Mouse (Mus musculus) MEL (cell line): ENCODE measurements at regions not wholly inside any gene's neighbourhood (a gene's known extent, or its start where the extent isn't known, plus 50 kb on each side); places are given as distances from the start of the nearest gene placed in this dataset.

Experiments
- DNase-seq: peaks from one replicate; pipeline ENCODE4 v3.0.0; 2011; ENCODE audit warnings: low read depth, low spot score
- H3K27ac ChIP-seq: 2 replicates; pipeline ENCODE4 v1.5.1; 2012; ENCODE audit warnings: low read depth, mild to moderate bottlenecking, control low read depth, low read length, moderate library complexity; ENCODE audit not compliant: control insufficient read depth
- H3K27me3 ChIP-seq, 2 experiments: fragments of 150-350 bp in 1 of 2; sonication (generic) in 1 of 2; 2 replicates each; pipeline ENCODE4 v1.6.1; 2012; ENCODE audit warnings: low read length in 2 of 2, mild to moderate bottlenecking in 2 of 2, improper control_type of control experiment in 1 of 2, moderate library complexity in 1 of 2; ENCODE audit not compliant: insufficient read depth in 2 of 2, control insufficient read depth in 1 of 2
- H3K36me3 ChIP-seq, 2 experiments: 2 replicates each; pipeline ENCODE4 v1.6.1; 2012 to 2014; ENCODE audit warnings: low read length in 2 of 2, improper control_type of control experiment in 1 of 2, inconsistent platforms in 1 of 2, mild to moderate bottlenecking in 1 of 2; ENCODE audit not compliant: insufficient read depth in 2 of 2, control insufficient read depth in 1 of 2
- H3K4me1 ChIP-seq, 2 experiments: fragments of 150-350 bp in 1 of 2; sonication (generic) in 1 of 2; 2 replicates each; pipeline ENCODE4 v1.6.1; 2012; ENCODE audit warnings: low read length in 2 of 2, improper control_type of control experiment in 1 of 2, mild to moderate bottlenecking in 1 of 2; ENCODE audit not compliant: insufficient read depth in 2 of 2, control insufficient read depth in 1 of 2
- H3K4me3 ChIP-seq, 2 experiments: fragments of 150-350 bp in 1 of 2; sonication (generic) in 1 of 2; 2 replicates each; pipeline ENCODE4 v1.5.1; 2012; ENCODE audit warnings: low read depth in 2 of 2, low read length in 2 of 2, mild to moderate bottlenecking in 2 of 2, moderate library complexity in 2 of 2, control low read depth in 1 of 2, improper control_type of control experiment in 1 of 2; ENCODE audit not compliant: control insufficient read depth in 1 of 2, insufficient read depth in 1 of 2
- H3K79me2 ChIP-seq: 2 replicates; pipeline ENCODE4 v1.6.1; 2012; ENCODE audit warnings: mild to moderate bottlenecking, low read length, moderate library complexity; ENCODE audit not compliant: control insufficient read depth, poor library complexity, insufficient read depth
- H3K9ac ChIP-seq: 2 replicates; pipeline ENCODE4 v1.6.1; 2012; ENCODE audit warnings: low read depth, mild to moderate bottlenecking, control low read depth, low read length, moderate library complexity; ENCODE audit not compliant: control insufficient read depth, poor library complexity, severe bottlenecking
- H3K9me3 ChIP-seq: fragments of 150-350 bp; sonication (generic); replicated peaks from 2 replicates; pipeline ENCODE4 v1.6.1; 2012; ENCODE audit warnings: mild to moderate bottlenecking, low read length, improper control_type of control experiment, moderate library complexity; ENCODE audit not compliant: insufficient read depth
- BHLHE40 ChIP-seq: IDR thresholded peaks from 2 replicates; pipeline ENCODE4 v1.6.1; 2012; ENCODE audit warnings: low read depth, mild to moderate bottlenecking, inconsistent platforms, low read length, improper control_type of control experiment, borderline replicate concordance
- CHD1 ChIP-seq: IDR thresholded peaks from 2 replicates; pipeline ENCODE4 v1.6.1; 2012; ENCODE audit warnings: low read depth, mild to moderate bottlenecking, inconsistent platforms, low read length, improper control_type of control experiment
- CHD2 ChIP-seq: IDR thresholded peaks from 2 replicates; pipeline ENCODE4 v1.6.1; 2011; ENCODE audit warnings: low read length, improper control_type of control experiment
- EP300 ChIP-seq, 2 experiments: IDR thresholded peaks; 2 replicates each; pipeline ENCODE4 v1.6.1; 2011; ENCODE audit warnings: improper control_type of control experiment in 2 of 2, low read length in 2 of 2, low read depth in 1 of 2, mild to moderate bottlenecking in 1 of 2
- HCFC1 ChIP-seq: IDR thresholded peaks from 2 replicates; pipeline ENCODE4 v1.6.1; 2012; ENCODE audit warnings: low read depth, mild to moderate bottlenecking, inconsistent platforms, low read length, improper control_type of control experiment, moderate library complexity
- JUND ChIP-seq: IDR thresholded peaks from 2 replicates; pipeline ENCODE4 v1.6.1; 2011; ENCODE audit warnings: low read depth, mild to moderate bottlenecking, improper control_type of control experiment, low read length
- MAZ ChIP-seq: IDR thresholded peaks from 2 replicates; pipeline ENCODE4 v1.6.1; 2012; ENCODE audit warnings: low read depth, mild to moderate bottlenecking, inconsistent platforms, low read length, improper control_type of control experiment
- MEF2A ChIP-seq: IDR thresholded peaks from 2 replicates; pipeline ENCODE4 v1.6.1; 2014; ENCODE audit warnings: low read depth, mild to moderate bottlenecking, inconsistent platforms, low read length, improper control_type of control experiment; ENCODE audit not compliant: poor library complexity, insufficient replicate concordance, severe bottlenecking; ENCODE audit errors: extremely low read depth
- MYC ChIP-seq: IDR thresholded peaks from 2 replicates; pipeline ENCODE4 v1.6.1; 2011; ENCODE audit warnings: low read depth, mild to moderate bottlenecking, low read length, improper control_type of control experiment, moderate library complexity
- NRF1 ChIP-seq: IDR thresholded peaks from 2 replicates; pipeline ENCODE4 v1.6.1; 2014; ENCODE audit warnings: low read depth, mild to moderate bottlenecking, inconsistent platforms, low read length, improper control_type of control experiment, moderate library complexity; ENCODE audit not compliant: poor library complexity, insufficient read depth, severe bottlenecking
- POLR2A ChIP-seq, 2 experiments: IDR thresholded peaks; 2 replicates each; pipeline ENCODE4 v1.6.1; 2011 to 2012; ENCODE audit warnings: low read length in 2 of 2, mild to moderate bottlenecking in 2 of 2, control low read depth in 1 of 2, improper control_type of control experiment in 1 of 2, low read depth in 1 of 2, moderate library complexity in 1 of 2; ENCODE audit not compliant: control insufficient read depth in 1 of 2, insufficient read depth in 1 of 2, poor library complexity in 1 of 2
- RAD21 ChIP-seq: IDR thresholded peaks from 2 replicates; pipeline ENCODE4 v1.6.1; 2011; ENCODE audit warnings: mild to moderate bottlenecking, low read depth, low read length, improper control_type of control experiment
- RCOR1 ChIP-seq: IDR thresholded peaks from 2 replicates; pipeline ENCODE4 v1.6.1; 2012; ENCODE audit warnings: low read depth, mild to moderate bottlenecking, inconsistent platforms, low read length, improper control_type of control experiment
- SIN3A ChIP-seq: IDR thresholded peaks from 2 replicates; pipeline ENCODE4 v1.6.1; 2012; ENCODE audit warnings: low read length, improper control_type of control experiment, inconsistent platforms
- TCF12 ChIP-seq: IDR thresholded peaks from 2 replicates; pipeline ENCODE4 v1.6.1; 2014; ENCODE audit warnings: low read depth, mild to moderate bottlenecking, inconsistent platforms, low read length, improper control_type of control experiment, moderate library complexity
- UBTF ChIP-seq: IDR thresholded peaks from 2 replicates; pipeline ENCODE4 v1.6.1; 2012; ENCODE audit warnings: low read depth, mild to moderate bottlenecking, inconsistent platforms, low read length, improper control_type of control experiment, moderate library complexity, borderline replicate concordance; ENCODE audit not compliant: insufficient read depth
- USF1 ChIP-seq: IDR thresholded peaks from 2 replicates; pipeline ENCODE4 v1.6.1; 2014; ENCODE audit warnings: low read depth, mild to moderate bottlenecking, inconsistent platforms, low read length, improper control_type of control experiment, moderate library complexity
- ZC3H11A ChIP-seq: IDR thresholded peaks from 2 replicates; pipeline ENCODE4 v1.6.1; 2012; ENCODE audit warnings: low read depth, mild to moderate bottlenecking, inconsistent platforms, low read length, improper control_type of control experiment
- ZMIZ1 ChIP-seq: IDR thresholded peaks from 2 replicates; pipeline ENCODE4 v1.6.1; 2012; ENCODE audit warnings: low read depth, mild to moderate bottlenecking, inconsistent platforms, low read length, improper control_type of control experiment, moderate library complexity
- ZNF384 ChIP-seq: IDR thresholded peaks from 2 replicates; pipeline ENCODE4 v1.6.1; 2012; ENCODE audit warnings: low read depth, mild to moderate bottlenecking, inconsistent platforms, low read length, improper control_type of control experiment

- H3K79me2 ChIP-seq, result no peaks in the 10 kb centered on the region
- H3K9ac ChIP-seq, result no peak overlapping the region
- no peaks in the 10 kb centered on the region for H3K36me3 ChIP-seq
- H3K4me1 ChIP-seq, result no peaks in the 10 kb centered on the region
- no peak overlapping the region for H3K27ac ChIP-seq
- H3K9me3 ChIP-seq, result no peaks in the 10 kb centered on the region
- peaks cover 0 to 2% of the 10 kb centered on the region in 2 experiments; a peak in 2 of 4 replicates for H3K27me3 ChIP-seq
- no peak overlapping the region for H3K4me3 ChIP-seq
- no peak for DNase-seq
- TF ChIP-seq RCOR1, result no peak
- no peak for TF ChIP-seq ZNF384
- TF ChIP-seq NRF1, result no peak
- no peak for TF ChIP-seq USF1
- no peak for TF ChIP-seq BHLHE40
- TF ChIP-seq RAD21, result no peak
- TF ChIP-seq UBTF, result no peak
- TF ChIP-seq TCF12, result no peak
- no peak for TF ChIP-seq JUND
- TF ChIP-seq MYC, result no peak
- TF ChIP-seq EP300 (IDR thresholded peaks at IDR 0.05; ENCODE audit: low read depth in 1 of 2, low read length in 2 of 2), result no peak
- TF ChIP-seq MEF2A, result no peak
- TF ChIP-seq SIN3A, result no peak
- no peak for TF ChIP-seq POLR2A (IDR thresholded peaks at IDR 0.05; ENCODE audit: control insufficient read depth in 1 of 2, insufficient read depth in 1 of 2, low read depth in 1 of 2, low read length in 2 of 2, poor library complexity in 1 of 2)
- TF ChIP-seq ZC3H11A, result no peak
- no peak for TF ChIP-seq MAZ
- no peak for TF ChIP-seq ZMIZ1
- no peak for TF ChIP-seq HCFC1
- TF ChIP-seq CHD2, result no peak
- no peak for TF ChIP-seq CHD1
These were observed 52.0 kb upstream of the Nkx1-1 start for GRCm38 (mm10) chr5:33485765-33486164.
